Mouse (Mus musculus): ENCODE results near the gene Armc9. TPM values are rescaled to one million over a fixed set of nuclear protein-coding genes. Genes with fewer than 3 reads are reported as not detected.

Gene Armc9
- 19.0 and 20.5 TPM in 2 replicates for polyA plus RNA-seq (2015; fragmentation: Nextera tagmentation; extraction: Ambion mirVana)

GRCm38 (mm10) chr1:86154133-86154823, at the start of gene Armc9:
Gene Armc9 (plus strand): TSS chr1:86154780.
- Histone ChIP-seq H3K4me2 (ENCODE audit: low read depth, low read length) (peak within 1 kb of the TSS; percentile 69), H3K9me3 (ENCODE audit: control insufficient read depth, low read length) (no peaks in the 10 kb centered on the region), H3K9ac (ENCODE audit: low read length) (peak within 1 kb of the TSS; percentile 73), H3K36me3 (ENCODE audit: control insufficient read depth, insufficient read depth, low read length) (no peaks in the 10 kb centered on the region), H3K27ac (ENCODE audit: low read length) (peak within 1 kb of the TSS; percentile 81), H3K27me3 (ENCODE audit: control insufficient read depth, insufficient read depth, low read depth, low read length) (no peaks in the 10 kb centered on the region), H3K4me1 (replicated peaks; ENCODE audit: control insufficient read depth, insufficient read depth, low read length) (peaks cover 7% of the 10 kb centered on the region), H3K4me3 (ENCODE audit: low read length) (peak within 1 kb of the TSS; percentile 70)
- WGBS, result 3% methylated on average over 40 of the region's 40 CpGs
- ATAC-seq (ENCODE audit: low read depth), result peak; percentile 100

- Histone ChIP-seq H3K9me3 (ENCODE audit: control insufficient read depth, low read length) (no peaks in the 10 kb centered on the region), H3K4me3 (ENCODE audit: low read length) (no peak overlapping the region), H3K27me3 (ENCODE audit: control insufficient read depth, insufficient read depth, low read depth, low read length) (no peaks in the 10 kb centered on the region), H3K4me2 (ENCODE audit: low read depth, low read length) (no peak overlapping the region), H3K27ac (ENCODE audit: low read length) (no peak overlapping the region), H3K9ac (ENCODE audit: low read length) (no peak overlapping the region), H3K4me1 (replicated peaks; ENCODE audit: control insufficient read depth, insufficient read depth, low read length) (no peaks in the 10 kb centered on the region), H3K36me3 (ENCODE audit: control insufficient read depth, insufficient read depth, low read length) (peaks cover 3% of the 10 kb centered on the region; the same call in 1 of the 2 replicates)
- 95% methylated on average over 1 of the region's 1 CpGs for WGBS
- no peak for ATAC-seq (ENCODE audit: low read depth)
Observed at GRCm38 (mm10) chr1:86105054-86105453, 49.5 kb upstream of the Armc9 start.

- H3K9me3 ChIP-seq (ENCODE audit: control insufficient read depth, low read length), result no peaks in the 10 kb centered on the region
- no peak within 1 kb of the TSS for H3K4me3 ChIP-seq (ENCODE audit: low read length)
- no peak within 1 kb of the TSS for H3K27ac ChIP-seq (ENCODE audit: low read length)
- H3K4me1 ChIP-seq (replicated peaks; ENCODE audit: control insufficient read depth, insufficient read depth, low read length), result no peaks in the 10 kb centered on the region
- ATAC-seq (ENCODE audit: low read depth), result peak; percentile 81; the same call in 1 of the 2 replicates
- no peak within 1 kb of the TSS for H3K9ac ChIP-seq (ENCODE audit: low read length)
- 52% methylated on average over 6 of the region's 6 CpGs for WGBS
- H3K27me3 ChIP-seq (ENCODE audit: control insufficient read depth, insufficient read depth, low read depth, low read length), result no peaks in the 10 kb centered on the region
- no peak within 1 kb of the TSS for H3K4me2 ChIP-seq (ENCODE audit: low read depth, low read length)
- H3K36me3 ChIP-seq (ENCODE audit: control insufficient read depth, insufficient read depth, low read length), result peaks cover 4% of the 10 kb centered on the region; the same call in 1 of the 2 replicates
Observed at GRCm38 (mm10) chr1:86111779-86112178, 42.8 kb upstream of the Armc9 start, which contains the start of gene Htr2b. Gene Htr2b (minus strand): TSS chr1:86111970.

GRCm38 (mm10) chr1:86114141-86114540, 40.4 kb upstream of the Armc9 start:
- 82% methylated on average over 3 of the region's 3 CpGs for WGBS
- H3K9me3 ChIP-seq (ENCODE audit: control insufficient read depth, low read length), result no peaks in the 10 kb centered on the region
- no peaks in the 10 kb centered on the region for H3K27me3 ChIP-seq (ENCODE audit: control insufficient read depth, insufficient read depth, low read depth, low read length)
- no peaks in the 10 kb centered on the region for H3K4me1 ChIP-seq (replicated peaks; ENCODE audit: control insufficient read depth, insufficient read depth, low read length)
- ATAC-seq (ENCODE audit: low read depth), result no peak
- H3K4me2 ChIP-seq (ENCODE audit: low read depth, low read length), result no peak overlapping the region
- no peak overlapping the region for H3K27ac ChIP-seq (ENCODE audit: low read length)
- no peak overlapping the region for H3K9ac ChIP-seq (ENCODE audit: low read length)
- no peak overlapping the region for H3K4me3 ChIP-seq (ENCODE audit: low read length)
- H3K36me3 ChIP-seq (ENCODE audit: control insufficient read depth, insufficient read depth, low read length), result peaks cover 17% of the 10 kb centered on the region

- no peaks in the 10 kb centered on the region for H3K9me3 ChIP-seq (ENCODE audit: control insufficient read depth, low read length)
- WGBS, result 87% methylated on average over 4 of the region's 4 CpGs
- no peaks in the 10 kb centered on the region for H3K4me1 ChIP-seq (replicated peaks; ENCODE audit: control insufficient read depth, insufficient read depth, low read length)
- H3K9ac ChIP-seq (ENCODE audit: low read length), result no peak overlapping the region
- H3K36me3 ChIP-seq (ENCODE audit: control insufficient read depth, insufficient read depth, low read length), result peaks cover 23% of the 10 kb centered on the region
- H3K4me2 ChIP-seq (ENCODE audit: low read depth, low read length), result no peak overlapping the region
- H3K4me3 ChIP-seq (ENCODE audit: low read length), result no peak overlapping the region
- no peak overlapping the region for H3K27ac ChIP-seq (ENCODE audit: low read length)
- no peak for ATAC-seq (ENCODE audit: low read depth)
- no peaks in the 10 kb centered on the region for H3K27me3 ChIP-seq (ENCODE audit: control insufficient read depth, insufficient read depth, low read depth, low read length)
Observed at GRCm38 (mm10) chr1:86119549-86119948, 35.0 kb upstream of the Armc9 start.

- no peaks in the 10 kb centered on the region for H3K4me1 ChIP-seq (replicated peaks; ENCODE audit: control insufficient read depth, insufficient read depth, low read length)
- H3K27ac ChIP-seq (ENCODE audit: low read length), result no peak overlapping the region
- no peaks in the 10 kb centered on the region for H3K9me3 ChIP-seq (ENCODE audit: control insufficient read depth, low read length)
- H3K4me3 ChIP-seq (ENCODE audit: low read length), result no peak overlapping the region
- no peak overlapping the region for H3K4me2 ChIP-seq (ENCODE audit: low read depth, low read length)
- peaks cover 21% of the 10 kb centered on the region for H3K36me3 ChIP-seq (ENCODE audit: control insufficient read depth, insufficient read depth, low read length)
- no peak for ATAC-seq (ENCODE audit: low read depth)
- no peaks in the 10 kb centered on the region for H3K27me3 ChIP-seq (ENCODE audit: control insufficient read depth, insufficient read depth, low read depth, low read length)
- WGBS, result 97% methylated on average over 2 of the region's 2 CpGs
- H3K9ac ChIP-seq (ENCODE audit: low read length), result no peak overlapping the region
Observed at GRCm38 (mm10) chr1:86126036-86126435, 28.5 kb upstream of the Armc9 start.

- no peak within 1 kb of the TSS for H3K27ac ChIP-seq (ENCODE audit: low read length)
- H3K36me3 ChIP-seq (ENCODE audit: control insufficient read depth, insufficient read depth, low read length), result peaks cover 42% of the 10 kb centered on the region
- no peaks in the 10 kb centered on the region for H3K9me3 ChIP-seq (ENCODE audit: control insufficient read depth, low read length)
- H3K4me2 ChIP-seq (ENCODE audit: low read depth, low read length), result no peak within 1 kb of the TSS
- H3K4me3 ChIP-seq (ENCODE audit: low read length), result no peak within 1 kb of the TSS
- ATAC-seq (ENCODE audit: low read depth), result no peak
- no peak within 1 kb of the TSS for H3K9ac ChIP-seq (ENCODE audit: low read length)
- no peaks in the 10 kb centered on the region for H3K4me1 ChIP-seq (replicated peaks; ENCODE audit: control insufficient read depth, insufficient read depth, low read length)
- H3K27me3 ChIP-seq (ENCODE audit: control insufficient read depth, insufficient read depth, low read depth, low read length), result no peaks in the 10 kb centered on the region
- WGBS, result 93% methylated on average over 4 of the region's 4 CpGs
Observed at GRCm38 (mm10) chr1:86133337-86133736, 21.2 kb upstream of the Armc9 start, which contains the start of gene Gm21972. Gene Gm21972 (plus strand): TSS chr1:86133637.

- no peak overlapping the region for H3K9ac ChIP-seq (ENCODE audit: low read length)
- peaks cover 45% of the 10 kb centered on the region for H3K36me3 ChIP-seq (ENCODE audit: control insufficient read depth, insufficient read depth, low read length)
- H3K4me2 ChIP-seq (ENCODE audit: low read depth, low read length), result no peak overlapping the region
- ATAC-seq (ENCODE audit: low read depth), result no peak
- H3K4me1 ChIP-seq (replicated peaks; ENCODE audit: control insufficient read depth, insufficient read depth, low read length), result no peaks in the 10 kb centered on the region
- H3K9me3 ChIP-seq (ENCODE audit: control insufficient read depth, low read length), result no peaks in the 10 kb centered on the region
- no peaks in the 10 kb centered on the region for H3K27me3 ChIP-seq (ENCODE audit: control insufficient read depth, insufficient read depth, low read depth, low read length)
- H3K27ac ChIP-seq (ENCODE audit: low read length), result no peak overlapping the region
- H3K4me3 ChIP-seq (ENCODE audit: low read length), result no peak overlapping the region
- 92% methylated on average over 6 of the region's 6 CpGs for WGBS
Observed at GRCm38 (mm10) chr1:86135315-86135714, 19.3 kb upstream of the Armc9 start.

- no peaks in the 10 kb centered on the region for H3K4me1 ChIP-seq (replicated peaks; ENCODE audit: control insufficient read depth, insufficient read depth, low read length)
- WGBS, result 80% methylated on average over 3 of the region's 3 CpGs
- no peaks in the 10 kb centered on the region for H3K27me3 ChIP-seq (ENCODE audit: control insufficient read depth, insufficient read depth, low read depth, low read length)
- ATAC-seq (ENCODE audit: low read depth), result no peak
- no peak overlapping the region for H3K9ac ChIP-seq (ENCODE audit: low read length)
- no peaks in the 10 kb centered on the region for H3K9me3 ChIP-seq (ENCODE audit: control insufficient read depth, low read length)
- no peak overlapping the region for H3K4me3 ChIP-seq (ENCODE audit: low read length)
- H3K36me3 ChIP-seq (ENCODE audit: control insufficient read depth, insufficient read depth, low read length), result peaks cover 18% of the 10 kb centered on the region
- no peak overlapping the region for H3K27ac ChIP-seq (ENCODE audit: low read length)
- H3K4me2 ChIP-seq (ENCODE audit: low read depth, low read length), result no peak overlapping the region
Observed at GRCm38 (mm10) chr1:86141081-86141480, 13.5 kb upstream of the Armc9 start.
